Mouse (Mus musculus): ENCODE measurements around the gene Hoxa13.

Gene Hoxa13

GRCm38 (mm10) chr6:52211170-52211935, 49.3 kb downstream of the Hoxa13 start:
- DNase-seq (ENCODE audit: low spot score) = no peak

- DNase-seq (ENCODE audit: low spot score) = no peak
Observed at GRCm38 (mm10) chr6:52209685-52210046, 51.0 kb downstream of the Hoxa13 start.

- no peak for DNase-seq (ENCODE audit: low spot score)
Observed at GRCm38 (mm10) chr6:52208868-52209684, 51.6 kb downstream of the Hoxa13 start.

- no peak for DNase-seq (ENCODE audit: low spot score)
Observed at GRCm38 (mm10) chr6:52208072-52208867, 52.4 kb downstream of the Hoxa13 start, which contains the start of gene Hoxa6. Gene Hoxa6, minus strand, starts transcription at chr6:52208722.
